Comparison of ENCODE assay signal across 22 mouse cellular contexts in the genomic region with DNA sequence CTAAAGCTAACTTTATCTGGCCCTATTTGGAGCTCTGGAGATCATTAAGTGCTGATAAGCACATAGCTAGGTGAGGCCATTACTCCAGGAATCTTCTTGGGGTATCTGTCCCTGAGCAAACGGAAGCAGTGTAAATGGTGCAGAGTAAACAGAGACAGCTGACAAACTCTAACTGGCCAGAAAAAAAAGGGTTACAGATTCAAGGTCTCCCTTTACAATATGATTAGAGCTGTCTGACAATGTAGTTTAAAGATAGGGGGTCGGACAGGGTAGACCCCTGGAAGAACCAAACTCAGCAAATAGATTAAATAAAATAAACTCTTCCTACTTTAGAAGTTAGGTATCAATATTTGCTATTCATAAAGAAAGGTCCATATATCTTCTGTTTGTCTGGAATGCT. TPM values are rescaled to one million over a fixed set of nuclear protein-coding genes. Genes with fewer than 3 reads are reported as not detected.
"Had no signal": no experiment of that assay in that cellular context is flagged by ENCODE, and none has a peak within 500 bp of the region (broad histone marks: within the 10 kb centered on the region; RNA-seq: fewer than 3 reads in every experiment).

No protein-coding gene starts in this region.

- H3K9me3 ChIP-seq: heart, embryonic 13.5 days; heart, embryonic 15.5 days; hindbrain, embryonic 13.5 days; hindbrain, embryonic 15.5 days; limb, embryonic 10.5 days; limb, embryonic 12.5 days had no signal

- H3K36me3 ChIP-seq: heart, embryonic 13.5 days; heart, embryonic 15.5 days; hindbrain, embryonic 13.5 days; hindbrain, embryonic 15.5 days; limb, embryonic 10.5 days; limb, embryonic 12.5 days had no signal

- H3K27ac ChIP-seq: heart, adult 2 months; heart, embryonic 13.5 days; heart, embryonic 15.5 days; hindbrain, embryonic 13.5 days; hindbrain, embryonic 15.5 days; hindbrain, postnatal 0 days; layer of hippocampus, adult 2 months; left cerebral cortex, adult 2 months; limb, embryonic 10.5 days; limb, embryonic 12.5 days had no signal

- H3K4me2 ChIP-seq: heart, embryonic 11.5 days; heart, embryonic 13.5 days; heart, embryonic 15.5 days; hindbrain, embryonic 13.5 days; hindbrain, embryonic 15.5 days; limb, embryonic 12.5 days had no signal

- H3K9ac ChIP-seq: heart, embryonic 13.5 days; heart, embryonic 15.5 days; hindbrain, embryonic 13.5 days; hindbrain, embryonic 15.5 days; limb, embryonic 12.5 days had no signal

- H3K4me1 ChIP-seq: hindbrain, embryonic 13.5 days; hindbrain, embryonic 15.5 days; limb, embryonic 10.5 days; limb, embryonic 12.5 days had no signal

- H3K4me3 ChIP-seq: heart, adult 2 months; heart, embryonic 13.5 days; heart, embryonic 15.5 days; hindbrain, embryonic 13.5 days; hindbrain, embryonic 15.5 days; layer of hippocampus, adult 2 months; left cerebral cortex, adult 2 months; limb, embryonic 10.5 days; limb, embryonic 12.5 days had no signal

- ATAC-seq: hindbrain, postnatal 0 days had no signal

- DNase-seq: gastrocnemius, postnatal 14 days; gastrocnemius, postnatal 36 days; heart, adult 11 months; heart, adult 2 months; heart, postnatal 14 days; heart, postnatal 36 days; kidney, adult 18-20 months; kidney, adult 8-10 months; kidney, postnatal 10 days; kidney, postnatal 25 days; kidney, postnatal 4 days had no signal

RNA-seq across cellular contexts. Expression of gene Mreg, which starts 6.5 kb away (rescaled TPM):
- total RNA-seq: hematopoietic stem cell, adult 5-6 weeks had no signal
